Mouse (Mus musculus): ENCODE measurements around the gene Nkx2-1. TPM values are rescaled to one million over a fixed set of nuclear protein-coding genes. Genes with fewer than 3 reads are reported as not detected.
"Not testable (repeated sequence)": the region's sequence is repeated elsewhere in the genome, so short reads cannot be mapped to it uniquely, and the experiment has no call there.

Nkx2-1 gene
- polyA plus RNA-seq, 1 experiment from 2014 or later, result not detected

GRCm38 (mm10) chr12:56532986-56533495 is 3.7 kb downstream of the Nkx2-1 start:
- ATAC-seq, result no peak
- under 1% methylated on average over 49 of the region's 50 CpGs for WGBS
- Histone ChIP-seq H3K36me3 (no peaks in the 10 kb centered on the region), H3K9me3 (no peaks in the 10 kb centered on the region; the same call in 1 of the 2 replicates), H3K27me3 (replicated peaks) (peaks cover 93% of the 10 kb centered on the region), H3K4me1 (replicated peaks) (peaks cover 14% of the 10 kb centered on the region), H3K4me2 (replicated peaks) (peak overlapping the region; percentile 42), H3K4me3 (replicated peaks) (peak overlapping the region; percentile 19; the same call in 1 of the 2 replicates), H3K27ac (no peak overlapping the region), H3K9ac (no peak overlapping the region)

- H3K9ac ChIP-seq, result no peak overlapping the region
- H3K9me3 ChIP-seq, result no peaks in the 10 kb centered on the region; the same call in 1 of the 2 replicates
- H3K4me1 ChIP-seq (replicated peaks), result peaks cover 14% of the 10 kb centered on the region
- peaks cover 90% of the 10 kb centered on the region for H3K27me3 ChIP-seq (replicated peaks)
- no peak overlapping the region for H3K4me3 ChIP-seq (replicated peaks)
- no peaks in the 10 kb centered on the region for H3K36me3 ChIP-seq
- no peak overlapping the region for H3K27ac ChIP-seq
- WGBS, result 2% methylated on average over 4 of the region's 4 CpGs
- ATAC-seq, result no peak
- no peak overlapping the region for H3K4me2 ChIP-seq (replicated peaks)
Observed at GRCm38 (mm10) chr12:56532142-56532541, 4.6 kb downstream of the Nkx2-1 start.

- H3K4me2 ChIP-seq (replicated peaks), result no peak overlapping the region
- H3K4me1 ChIP-seq (replicated peaks), result peaks cover 11% of the 10 kb centered on the region
- no peaks in the 10 kb centered on the region; the same call in 1 of the 2 replicates for H3K9me3 ChIP-seq
- no peak overlapping the region for H3K9ac ChIP-seq
- no peak overlapping the region for H3K4me3 ChIP-seq (replicated peaks)
- ATAC-seq, result no peak
- H3K27ac ChIP-seq, result no peak overlapping the region
- H3K36me3 ChIP-seq, result no peaks in the 10 kb centered on the region
- H3K27me3 ChIP-seq (replicated peaks), result peaks cover 90% of the 10 kb centered on the region
- WGBS, result 4% methylated on average over 3 of the region's 3 CpGs
Observed at GRCm38 (mm10) chr12:56531051-56531620, 5.6 kb downstream of the Nkx2-1 start.

- H3K4me2 ChIP-seq (replicated peaks), result no peak overlapping the region
- no peak for ATAC-seq
- H3K36me3 ChIP-seq, result no peaks in the 10 kb centered on the region
- H3K27ac ChIP-seq, result no peak overlapping the region
- 3% methylated on average over 3 of the region's 3 CpGs for WGBS
- H3K9me3 ChIP-seq, result no peaks in the 10 kb centered on the region; the same call in 1 of the 2 replicates
- H3K27me3 ChIP-seq (replicated peaks), result peaks cover 86% of the 10 kb centered on the region
- H3K4me3 ChIP-seq (replicated peaks), result no peak overlapping the region
- no peak overlapping the region for H3K9ac ChIP-seq
- peaks cover 8% of the 10 kb centered on the region for H3K4me1 ChIP-seq (replicated peaks)
Observed at GRCm38 (mm10) chr12:56529931-56530330, 6.8 kb downstream of the Nkx2-1 start.

- peaks cover 86% of the 10 kb centered on the region for H3K27me3 ChIP-seq (replicated peaks)
- H3K4me2 ChIP-seq (replicated peaks), result no peak overlapping the region
- H3K27ac ChIP-seq, result no peak overlapping the region
- no peaks in the 10 kb centered on the region for H3K4me1 ChIP-seq (replicated peaks)
- 1% methylated on average over 36 of the region's 36 CpGs for WGBS
- no peaks in the 10 kb centered on the region for H3K36me3 ChIP-seq
- no peaks in the 10 kb centered on the region; the same call in 1 of the 2 replicates for H3K9me3 ChIP-seq
- no peak for ATAC-seq
- H3K9ac ChIP-seq, result no peak overlapping the region
- no peak overlapping the region for H3K4me3 ChIP-seq (replicated peaks)
Observed at GRCm38 (mm10) chr12:56528881-56529681, 7.6 kb downstream of the Nkx2-1 start.

- peaks cover 86% of the 10 kb centered on the region for H3K27me3 ChIP-seq (replicated peaks)
- ATAC-seq, result no peak
- no peak overlapping the region for H3K9ac ChIP-seq
- no peaks in the 10 kb centered on the region; the same call in 1 of the 2 replicates for H3K9me3 ChIP-seq
- no peak overlapping the region for H3K4me3 ChIP-seq (replicated peaks)
- H3K27ac ChIP-seq, result no peak overlapping the region
- no peaks in the 10 kb centered on the region for H3K4me1 ChIP-seq (replicated peaks)
- no peak overlapping the region for H3K4me2 ChIP-seq (replicated peaks)
- WGBS, result 2% methylated on average over 8 of the region's 8 CpGs
- no peaks in the 10 kb centered on the region for H3K36me3 ChIP-seq
Observed at GRCm38 (mm10) chr12:56528034-56528570, 8.6 kb downstream of the Nkx2-1 start.

GRCm38 (mm10) chr12:56527071-56527470 is 9.6 kb downstream of the Nkx2-1 start:
- ATAC-seq, result no peak
- Histone ChIP-seq H3K4me2 (replicated peaks) (no peak overlapping the region), H3K36me3 (no peaks in the 10 kb centered on the region), H3K4me3 (replicated peaks) (no peak overlapping the region), H3K27ac (no peak overlapping the region), H3K9me3 (no peaks in the 10 kb centered on the region; the same call in 1 of the 2 replicates), H3K9ac (no peak overlapping the region), H3K27me3 (replicated peaks) (peaks cover 90% of the 10 kb centered on the region), H3K4me1 (replicated peaks) (no peaks in the 10 kb centered on the region)
- 27% methylated on average over 4 of the region's 4 CpGs for WGBS

GRCm38 (mm10) chr12:56525219-56525797 is 11.4 kb downstream of the Nkx2-1 start:
- not testable (repeated sequence) for ATAC-seq; H3K4me3 ChIP-seq (replicated peaks); H3K27ac ChIP-seq; H3K9me3 ChIP-seq; H3K36me3 ChIP-seq; H3K9ac ChIP-seq; H3K4me1 ChIP-seq (replicated peaks); H3K4me2 ChIP-seq (replicated peaks)
- WGBS, result 5% methylated on average over 10 of the region's 16 CpGs
- H3K27me3 ChIP-seq (replicated peaks), result peaks cover 91% of the 10 kb centered on the region

GRCm38 (mm10) chr12:56524201-56524600 is 12.5 kb downstream of the Nkx2-1 start:
- H3K4me3 ChIP-seq (replicated peaks), result no peak overlapping the region
- H3K36me3 ChIP-seq, result no peaks in the 10 kb centered on the region
- 11% methylated on average over 14 of the region's 14 CpGs for WGBS

GRCm38 (mm10) chr12:56522191-56522590 is 14.5 kb downstream of the Nkx2-1 start:
- no peak for ATAC-seq
- H3K27ac ChIP-seq, result no peak overlapping the region
- H3K4me1 ChIP-seq (replicated peaks), result 0 out of 2 replicates have a peak, but pooled peaks cover 3% of the 10 kb centered on the region
- no peak overlapping the region for H3K4me3 ChIP-seq (replicated peaks)
- H3K27me3 ChIP-seq (replicated peaks), result peaks cover 87% of the 10 kb centered on the region
- no peaks in the 10 kb centered on the region for H3K9me3 ChIP-seq
- H3K9ac ChIP-seq, result no peak overlapping the region
- H3K4me2 ChIP-seq (replicated peaks), result no peak overlapping the region
- 16% methylated on average over 4 of the region's 4 CpGs for WGBS
- no peaks in the 10 kb centered on the region for H3K36me3 ChIP-seq

More at GRCm38 (mm10) chr12:56524201-56524600, 12.5 kb downstream of the Nkx2-1 start:
- no peak for ATAC-seq
- Histone ChIP-seq H3K4me2 (replicated peaks) (no peak overlapping the region), H3K4me1 (replicated peaks) (0 out of 2 replicates have a peak, but pooled peaks cover 3% of the 10 kb centered on the region), H3K27me3 (replicated peaks) (peaks cover 90% of the 10 kb centered on the region), H3K9ac (no peak overlapping the region), H3K9me3 (no peaks in the 10 kb centered on the region; the same call in 1 of the 2 replicates), H3K27ac (no peak overlapping the region)

- H3K36me3 ChIP-seq, result no peaks in the 10 kb centered on the region
- WGBS, result 2% methylated on average over 33 of the region's 33 CpGs
- peaks cover 78% of the 10 kb centered on the region for H3K27me3 ChIP-seq (replicated peaks)
- H3K9me3 ChIP-seq, result no peaks in the 10 kb centered on the region
- 0 out of 2 replicates have a peak, but pooled peaks cover 3% of the 10 kb centered on the region for H3K4me1 ChIP-seq (replicated peaks)
- H3K4me2 ChIP-seq (replicated peaks), result no peak overlapping the region
- no peak overlapping the region for H3K9ac ChIP-seq
- ATAC-seq, result no peak
- H3K4me3 ChIP-seq (replicated peaks), result no peak overlapping the region
- H3K27ac ChIP-seq, result no peak overlapping the region
Observed at GRCm38 (mm10) chr12:56521106-56521840, 15.4 kb downstream of the Nkx2-1 start.

Data from intestine, embryonic 15.5 days (tissue).